Mouse (Mus musculus) gastrocnemius, postnatal 14 days (tissue): ENCODE measurements around the gene Fam19a5. TPM values are rescaled to one million over a fixed set of nuclear protein-coding genes. Genes with fewer than 3 reads are reported as not detected.

Source experiments
- DNase-seq: peaks from one replicate; pipeline ENCODE4 v3.0.0; 2021; ENCODE audit warnings: mixed read lengths
- intact Hi-C: fragments of 180-260 bp; cut with DNase I; formaldehyde crosslinking; loops from one replicate; pipeline ENCODE4 v1.15.1; 2025; ENCODE audit warnings: low total_unique reads
- total RNA-seq, 2 experiments: library from RNA; stranded (reverse); gene quantifications; 2 replicates each; pipeline ENCODE4 v1.2.3; 2021

Gene Fam19a5
- total RNA-seq, 2 experiments from 2014 or later: 1.4 to 2.3 TPM

DNA sequence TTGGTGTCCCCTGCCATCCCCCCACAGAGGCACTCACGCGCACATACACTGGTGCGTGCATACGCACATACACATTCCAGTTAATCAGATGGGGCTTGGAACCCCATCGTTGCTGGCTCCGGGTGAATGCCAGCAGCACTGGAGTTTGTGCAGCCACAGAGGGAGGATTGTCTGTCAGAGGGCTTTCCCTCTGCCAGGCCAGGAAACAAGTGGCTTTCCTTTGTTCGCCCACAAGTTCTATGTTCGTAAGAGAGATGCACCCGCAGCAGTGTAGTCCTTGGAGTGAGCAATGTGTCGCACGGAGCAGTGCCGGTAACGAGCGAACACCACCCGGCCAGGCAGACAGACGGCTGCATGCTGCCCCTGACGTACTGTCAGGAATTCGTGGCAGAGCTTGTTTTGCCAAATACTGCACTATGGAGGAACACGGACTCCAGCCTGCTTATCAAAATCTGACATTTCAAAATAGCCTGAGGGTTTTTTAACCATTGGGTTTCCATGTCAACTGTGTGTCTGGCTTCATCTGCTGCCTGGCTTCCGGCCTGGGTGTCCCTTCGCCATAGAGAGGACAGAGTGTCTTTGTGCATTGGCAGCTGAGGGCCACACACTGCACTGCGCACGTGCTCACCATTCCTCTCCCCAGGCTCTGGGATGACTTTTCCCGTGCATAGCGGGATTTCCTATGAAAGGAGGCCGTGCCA is 40.0 kb downstream of the Fam19a5 start:
- no peak for DNase-seq
- intact Hi-C loops: no loop called here

DNA sequence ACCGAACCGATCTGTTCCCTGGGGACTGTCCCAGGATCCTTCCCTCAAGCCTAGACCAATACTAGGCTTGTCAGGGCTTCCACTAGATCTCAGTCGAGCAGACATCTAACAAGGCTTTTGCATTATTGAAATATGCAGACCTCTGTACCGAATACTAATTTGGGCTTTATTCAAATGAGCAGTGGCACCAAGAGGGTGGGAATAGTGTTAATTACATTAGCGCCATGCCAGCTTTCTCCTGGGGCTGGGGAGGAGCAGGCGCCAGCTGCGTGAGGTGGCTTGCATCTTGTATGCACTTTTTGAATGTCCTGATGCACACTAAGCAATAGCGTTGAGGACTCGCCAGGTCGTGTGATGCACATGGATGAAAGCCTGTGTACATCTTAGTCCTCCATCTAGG is 46.9 kb downstream of the Fam19a5 start:
- DNase-seq: no peak
- intact Hi-C loops: no loop called here

DNA sequence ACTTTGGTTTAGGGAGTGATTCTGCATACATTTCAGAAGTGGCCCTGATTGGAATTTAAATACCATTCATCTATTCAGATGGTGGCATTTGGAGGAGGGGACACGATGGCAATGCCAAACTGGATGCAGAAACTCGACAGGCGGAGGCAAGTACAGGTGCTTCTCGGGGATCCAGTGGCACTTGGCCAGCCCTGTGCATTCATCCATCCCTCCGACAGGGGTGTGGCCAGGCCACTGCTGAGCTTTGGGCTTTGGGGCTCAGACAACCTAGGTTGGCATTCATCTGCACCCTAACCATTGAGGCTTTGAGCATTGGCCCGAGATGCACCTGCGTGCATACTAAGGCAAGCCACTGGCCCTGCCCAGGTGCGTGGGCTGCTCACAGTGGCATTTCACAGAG is 52.6 kb downstream of the Fam19a5 start:
- no peak for DNase-seq
- intact Hi-C loops: no loop called here

DNA sequence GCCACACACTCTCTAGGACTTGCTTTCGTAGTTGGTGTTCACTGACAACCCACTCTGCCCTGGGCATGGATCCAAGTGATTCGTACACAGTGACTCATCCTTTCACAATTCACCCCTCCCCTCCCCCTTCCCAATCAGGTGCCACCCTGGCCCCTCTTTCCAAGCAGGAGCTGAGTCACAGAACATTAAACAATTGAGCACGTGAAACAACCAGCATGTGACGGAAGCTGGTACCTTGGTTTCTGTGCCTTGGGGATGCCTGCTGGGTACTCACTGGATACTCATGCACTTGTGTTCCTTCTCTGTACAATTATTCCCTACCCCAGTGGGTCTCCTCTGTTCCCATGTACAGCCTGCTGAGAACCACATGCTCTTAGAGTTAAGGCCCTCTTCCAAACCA is 53.0 kb downstream of the Fam19a5 start:
- DNase-seq: no peak
- intact Hi-C loops: no loop called here

DNA sequence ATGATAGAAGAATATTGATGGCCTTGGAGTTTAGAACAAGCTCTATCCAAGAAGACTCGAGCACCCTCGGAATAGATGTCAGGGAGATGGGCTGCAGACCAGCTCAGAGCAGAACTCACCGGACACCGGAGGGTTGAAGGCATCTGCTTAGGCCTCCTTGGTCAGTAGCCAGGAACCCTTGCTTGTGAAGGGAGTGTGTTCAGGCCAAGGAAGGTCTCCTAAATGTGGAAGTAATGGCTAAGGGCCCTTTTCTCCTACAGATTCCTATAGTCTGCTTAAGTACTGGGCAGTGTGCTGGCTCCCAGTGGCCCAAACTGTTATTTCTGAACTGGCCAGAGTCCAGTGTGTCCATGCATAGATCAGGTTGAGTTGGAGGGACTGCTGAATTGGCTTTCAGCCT is 53.7 kb downstream of the Fam19a5 start:
- no peak for DNase-seq

DNA sequence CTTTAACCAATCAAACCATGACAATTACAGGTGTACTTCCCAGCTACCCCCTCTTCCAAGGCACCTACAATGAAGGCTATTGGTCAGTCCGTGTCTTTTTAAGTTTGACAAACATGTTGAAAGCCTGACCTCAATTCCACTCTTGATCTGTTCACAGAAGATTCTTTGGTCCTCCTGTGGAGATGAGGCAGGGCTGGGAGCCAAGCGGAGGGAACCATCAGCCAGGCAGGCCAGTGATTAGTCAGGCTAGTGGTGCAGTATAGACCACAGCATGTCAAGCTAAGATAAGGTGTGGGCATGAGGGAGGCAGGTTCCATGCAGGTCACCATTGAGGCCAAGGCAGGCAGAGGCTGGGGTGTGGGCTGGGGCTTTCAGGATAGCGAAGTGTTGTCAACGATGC is 54.5 kb downstream of the Fam19a5 start:
- intact Hi-C loops: no loop called here

More for the DNA sequence above, 53.7 kb downstream of the Fam19a5 start:
- intact Hi-C loops: no loop called here

DNA sequence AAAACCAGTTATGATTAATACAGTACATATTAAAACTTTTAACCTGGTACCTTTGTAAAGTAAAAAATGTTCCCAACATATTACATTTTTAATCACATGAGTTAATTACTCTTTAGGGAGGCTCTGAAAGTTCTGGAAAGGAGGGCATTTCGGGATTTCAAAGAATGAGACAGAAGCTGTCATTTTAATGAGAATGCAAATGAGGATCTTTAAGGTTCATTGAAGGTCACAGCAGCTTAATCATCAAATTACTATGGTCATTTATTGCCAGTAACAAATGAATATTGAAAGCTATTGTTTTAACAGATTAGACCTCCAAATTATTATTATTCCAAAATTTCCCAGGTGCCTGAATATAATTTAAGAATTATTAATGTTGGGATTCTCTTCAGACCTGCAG is 59.2 kb downstream of the Fam19a5 start:
- intact Hi-C loops: no loop called here

More for the DNA sequence above, 54.5 kb downstream of the Fam19a5 start:
- no peak for DNase-seq

DNA sequence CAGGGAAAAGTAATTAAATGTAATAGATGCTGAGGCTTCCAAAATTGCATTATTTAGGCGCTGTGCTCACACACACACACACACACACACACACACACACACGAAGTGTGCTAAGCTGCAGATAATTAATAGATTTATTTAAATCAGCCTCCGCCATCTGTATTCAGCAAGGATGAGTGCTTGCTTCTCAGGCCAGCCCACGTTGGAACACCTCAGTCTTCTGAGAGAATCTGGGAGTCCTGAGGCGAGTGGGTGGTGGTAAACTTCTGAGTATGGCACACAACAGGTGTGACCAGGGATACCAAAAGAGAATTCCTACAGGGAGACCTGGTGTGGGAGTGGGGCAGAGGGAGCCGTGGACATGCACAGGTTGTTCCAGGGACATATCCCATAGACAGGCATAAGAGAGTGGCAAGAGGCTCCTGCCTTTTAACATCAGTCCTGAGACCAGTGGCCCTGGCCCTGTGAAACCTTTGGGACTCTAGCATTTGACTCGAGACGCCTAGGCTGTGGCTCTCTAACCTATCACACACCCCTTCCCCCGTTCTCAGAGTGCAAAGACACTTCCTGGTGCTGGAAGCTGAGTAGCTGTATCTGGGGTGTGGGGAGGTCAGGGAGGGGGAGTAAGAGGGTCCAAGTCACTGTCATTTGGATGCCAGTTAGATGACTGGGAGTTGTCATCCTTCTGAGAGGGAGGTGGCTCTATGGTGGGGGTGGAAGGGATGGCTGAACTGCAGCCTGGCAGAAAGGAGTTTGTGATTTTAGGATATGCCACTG is 61.6 kb downstream of the Fam19a5 start:
- DNase-seq: no peak
- intact Hi-C loops: no loop called here

More for the DNA sequence above, 59.2 kb downstream of the Fam19a5 start:
- no peak for DNase-seq

DNA sequence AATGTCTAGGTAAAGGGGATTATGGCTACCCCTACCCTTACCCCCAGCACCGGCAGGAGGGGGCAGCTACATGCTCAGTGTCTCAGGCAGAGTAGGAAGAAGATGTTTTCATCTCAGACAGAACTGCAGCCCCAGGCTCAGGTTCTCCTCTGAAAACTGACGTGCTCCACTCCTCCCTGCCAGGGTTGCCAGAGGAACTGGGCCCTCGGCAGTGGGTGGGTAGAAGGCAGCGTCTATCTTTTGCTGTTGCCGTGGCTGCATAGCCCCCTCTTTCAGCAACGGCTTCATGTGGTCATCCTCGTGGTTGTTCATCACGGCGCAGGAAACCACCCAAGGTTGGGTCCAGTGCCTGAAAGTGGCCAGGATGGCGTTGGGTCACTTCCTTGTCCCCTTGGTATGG is 62.6 kb downstream of the Fam19a5 start:
- intact Hi-C loops: no loop called here
- no peak for DNase-seq

DNA sequence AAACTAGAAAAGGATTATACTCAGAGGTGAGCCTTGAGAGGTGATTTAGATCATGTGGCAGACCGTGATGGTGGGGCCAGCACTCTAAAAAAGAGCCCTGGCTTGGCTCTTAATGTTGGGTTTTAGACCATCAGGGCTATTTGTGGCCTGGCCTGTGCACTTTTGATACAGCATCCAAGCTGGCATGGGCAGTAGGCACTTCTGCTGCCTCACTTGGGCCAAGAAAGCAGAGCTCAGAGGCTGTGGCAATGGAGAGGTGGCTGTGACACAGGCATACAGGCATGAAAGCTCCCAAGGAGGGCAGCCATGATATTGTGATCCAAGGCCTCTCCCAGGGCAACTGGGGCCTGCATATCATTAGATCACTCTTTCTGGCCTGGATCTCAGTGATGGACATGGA is 65.1 kb downstream of the Fam19a5 start:
- DNase-seq: no peak
- intact Hi-C loops: no loop called here

DNA sequence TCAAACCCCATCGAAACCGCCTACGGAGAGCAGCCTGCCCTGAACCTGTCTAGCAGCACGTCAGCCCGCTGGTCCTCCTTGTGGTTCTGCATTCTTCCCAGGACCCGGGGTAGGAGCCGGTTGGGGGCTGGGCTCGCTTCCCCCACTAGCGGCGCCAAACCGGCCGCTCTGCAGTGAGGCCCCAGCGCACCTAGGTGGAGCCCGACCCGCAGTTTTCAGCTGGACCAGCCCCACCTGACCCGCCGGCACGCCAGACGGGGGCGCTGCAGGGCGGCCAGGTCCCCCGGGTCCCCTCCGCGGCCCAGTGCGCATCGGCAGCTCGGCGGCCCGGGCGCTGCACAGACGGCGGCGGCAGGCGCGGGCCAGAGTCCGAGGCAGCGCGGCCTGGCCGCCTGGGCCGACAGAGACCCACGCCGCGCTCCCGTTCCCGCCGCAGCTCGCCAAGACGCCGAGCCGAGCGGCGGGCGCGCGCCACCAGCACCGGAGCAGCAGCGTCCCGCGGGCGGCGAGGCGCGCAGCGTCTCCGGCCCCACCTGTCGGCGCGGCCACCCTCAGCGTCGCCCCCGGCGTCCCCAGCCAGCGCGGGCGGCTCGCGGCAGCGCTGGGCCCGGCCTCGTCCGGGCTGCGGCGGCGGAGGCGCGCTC is 80.0 kb downstream of the Fam19a5 start:
- peak; percentile 87 for DNase-seq
- intact Hi-C loops: loop anchor here (2.0 kb wide), 1 partner anchor 623 kb away; no protein-coding TSS in a partner anchor

DNA sequence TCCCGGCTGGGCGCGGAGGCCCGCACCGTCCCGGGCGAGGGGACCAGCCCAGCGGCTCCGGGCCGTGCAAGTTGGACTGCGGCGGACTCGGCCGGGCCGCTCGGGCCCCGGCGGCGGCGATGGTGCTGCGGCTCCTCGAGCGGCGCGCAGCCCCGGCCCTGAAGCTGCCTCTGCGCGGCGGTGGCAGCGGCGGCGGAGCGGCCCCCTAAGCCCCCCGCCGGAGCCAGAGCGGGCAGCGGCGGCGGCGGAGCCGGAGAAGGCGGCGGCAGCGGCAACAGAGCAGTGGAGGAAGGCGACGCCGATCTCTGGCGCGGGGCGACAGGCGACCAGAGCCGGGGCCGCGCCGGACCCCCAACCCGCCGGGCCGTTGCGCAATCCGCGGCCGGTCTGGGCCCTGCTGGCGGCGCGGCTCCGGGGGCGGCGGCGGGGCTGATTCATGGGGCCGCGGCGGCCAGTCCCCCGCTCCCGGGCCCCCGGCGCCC is 80.6 kb downstream of the Fam19a5 start:
- peak; percentile 9 for DNase-seq
- intact Hi-C loops: loop anchor here (2.0 to 5.0 kb wide), 2 partner anchors 333 to 622 kb away; no protein-coding TSS in a partner anchor

DNA sequence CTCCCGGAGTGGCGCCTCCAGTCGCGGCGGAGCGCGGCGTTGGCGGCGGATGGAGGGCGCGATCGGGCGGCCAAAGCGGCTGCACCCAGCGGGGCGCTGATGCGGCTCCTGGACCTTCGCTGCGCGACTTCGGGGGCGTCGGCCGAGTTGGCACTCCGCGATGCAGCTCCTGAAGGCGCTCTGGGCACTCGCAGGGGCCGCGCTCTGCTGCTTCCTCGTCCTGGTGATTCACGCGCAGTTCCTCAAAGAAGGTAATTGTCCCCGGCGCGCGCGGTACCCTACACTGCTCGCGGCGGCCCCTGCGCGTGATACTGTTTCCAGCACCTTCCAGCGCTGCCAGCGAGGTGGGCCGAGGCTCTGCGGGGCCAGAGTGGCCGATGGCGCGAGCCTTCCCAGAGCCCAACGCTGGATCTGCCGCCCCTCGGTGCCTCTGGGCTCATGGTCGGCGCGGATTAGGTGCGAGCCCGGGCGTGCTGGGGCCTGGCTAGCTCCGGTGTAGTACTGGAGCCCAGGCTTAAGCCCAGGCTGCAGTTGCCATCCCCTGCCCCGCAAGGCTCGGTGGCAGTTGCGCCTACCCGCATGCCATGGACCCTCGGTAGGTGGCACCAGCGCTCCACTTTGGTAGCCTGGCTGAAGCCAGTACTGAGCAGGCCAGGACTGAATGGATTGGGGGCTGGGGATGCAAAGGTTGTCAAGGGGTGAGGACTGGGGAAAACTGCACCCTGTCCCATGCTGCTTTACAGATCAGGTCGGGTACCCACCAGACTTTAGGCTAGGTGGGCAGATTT is 81.3 kb downstream of the Fam19a5 start:
- peak; percentile 85 for DNase-seq

DNA sequence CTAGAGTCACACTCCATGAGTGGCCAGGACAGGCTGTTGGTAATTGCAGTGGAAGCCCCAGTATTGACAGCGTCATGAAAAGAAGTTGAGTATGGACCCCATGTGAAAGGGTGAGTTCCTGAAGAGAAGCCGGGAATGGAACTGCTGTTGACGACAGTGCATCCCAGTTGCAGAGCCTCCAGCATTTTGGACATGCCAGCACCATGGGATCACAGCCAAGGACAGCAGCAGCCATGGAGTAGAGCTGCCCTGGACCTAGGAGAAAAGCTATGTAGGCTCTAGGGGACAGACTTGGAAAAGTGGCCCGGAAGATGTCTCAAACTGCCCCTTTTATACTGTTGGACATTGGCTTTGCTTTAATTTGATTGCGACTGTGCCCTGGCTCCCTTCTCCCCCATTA is 91.2 kb downstream of the Fam19a5 start:
- intact Hi-C loops: no loop called here
- no peak for DNase-seq

More for the DNA sequence above, 81.3 kb downstream of the Fam19a5 start:
- intact Hi-C loops: loop anchor here (2.0 to 5.0 kb wide), 2 partner anchors 332 to 621 kb away; no protein-coding TSS in a partner anchor

DNA sequence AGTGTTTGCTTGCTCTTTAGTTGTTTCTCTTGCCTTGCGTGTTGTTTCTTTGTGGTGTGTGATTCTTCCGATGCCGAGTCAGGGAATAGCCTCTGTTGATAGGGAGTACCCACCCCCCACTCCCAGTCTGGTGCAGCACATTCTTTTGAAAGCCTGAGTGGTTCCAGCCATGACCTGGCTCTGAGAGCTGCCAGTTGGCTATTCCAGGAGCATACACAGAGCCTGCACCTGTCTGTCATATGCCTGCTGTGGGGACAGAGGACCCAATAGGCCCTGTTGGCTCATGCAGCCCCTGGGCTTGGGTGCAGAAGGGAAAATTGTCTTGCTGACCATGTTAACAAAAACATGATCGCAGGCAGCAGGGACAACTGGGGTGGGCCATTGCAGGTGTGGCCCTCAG is 92.3 kb downstream of the Fam19a5 start:
- no peak for DNase-seq
- intact Hi-C loops: no loop called here

DNA sequence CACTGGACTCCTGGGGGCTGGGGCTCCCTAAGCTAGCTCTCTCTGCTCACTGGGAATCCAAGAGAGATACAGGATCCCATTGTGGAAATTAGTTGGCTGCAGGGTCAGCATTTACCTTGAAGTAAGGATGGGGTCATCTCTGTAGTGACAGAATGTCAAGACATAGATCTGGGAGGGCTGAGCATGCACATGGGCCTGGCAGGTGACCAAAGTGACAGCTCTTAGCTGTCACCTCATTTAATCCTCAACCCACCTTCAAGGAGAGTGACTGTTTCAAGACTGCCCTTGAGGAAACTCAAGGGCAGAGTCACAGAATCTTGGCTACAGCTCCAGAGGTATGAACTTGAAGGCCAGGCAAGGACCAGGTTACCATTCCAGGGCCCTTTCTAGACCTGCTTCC is 93.1 kb downstream of the Fam19a5 start:
- intact Hi-C loops: no loop called here
- DNase-seq: no peak

DNA sequence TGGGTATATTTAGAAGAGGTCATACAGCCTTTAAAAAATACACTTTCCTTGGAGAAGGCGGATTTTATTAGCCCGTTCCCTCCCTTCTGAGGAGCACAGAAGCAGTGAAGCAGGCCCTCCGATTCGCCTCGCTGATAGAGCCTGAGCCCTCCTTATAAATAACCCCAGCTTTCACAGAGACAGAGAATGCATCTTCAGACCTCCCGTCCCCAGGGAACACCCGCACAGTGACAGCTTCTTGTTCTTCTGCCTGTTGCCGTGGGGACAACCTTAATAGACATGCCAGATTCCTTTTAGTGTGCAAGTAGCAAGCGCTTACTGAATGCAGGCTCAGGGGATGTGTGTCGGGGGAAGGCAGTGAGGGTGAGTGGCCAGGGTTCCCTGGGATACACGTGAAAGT is 94.2 kb downstream of the Fam19a5 start:
- no peak for DNase-seq
- intact Hi-C loops: no loop called here

DNA sequence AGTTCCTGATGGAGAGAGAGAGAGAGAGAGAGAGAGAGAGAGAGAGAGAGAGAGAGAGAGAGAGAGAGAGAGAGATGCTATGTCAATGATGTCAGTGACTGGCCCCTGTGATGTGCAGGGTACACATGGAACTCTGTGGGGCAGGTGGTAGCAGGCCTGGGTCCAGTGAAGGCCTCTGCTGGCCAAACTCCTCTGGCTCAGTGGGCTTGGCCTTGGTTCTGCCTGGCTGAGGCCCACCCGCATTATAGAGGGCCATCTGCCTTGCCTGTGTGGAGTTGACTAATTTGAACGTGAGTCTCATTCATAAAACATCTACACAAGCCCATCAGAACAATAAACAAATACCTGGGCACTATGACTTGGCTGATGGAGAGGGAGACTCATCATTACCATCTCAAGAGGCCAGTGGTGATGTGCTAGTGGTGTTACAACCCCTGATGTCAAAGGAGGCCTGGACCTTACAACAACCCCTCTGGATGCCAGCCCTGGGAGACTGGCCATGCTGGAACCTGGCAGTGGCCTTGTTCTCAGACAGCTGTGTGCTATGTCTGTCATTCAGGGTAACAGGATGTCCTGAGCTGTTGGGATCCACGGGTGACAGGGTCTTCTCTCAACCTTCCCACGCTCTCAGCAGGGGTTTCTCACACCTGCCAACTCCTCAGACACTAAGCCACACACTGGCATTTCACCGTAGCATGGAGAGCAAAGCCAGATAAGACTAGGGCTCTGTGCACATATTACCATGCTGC is 102.4 kb downstream of the Fam19a5 start:
- intact Hi-C loops: no loop called here
- DNase-seq: no peak

DNA sequence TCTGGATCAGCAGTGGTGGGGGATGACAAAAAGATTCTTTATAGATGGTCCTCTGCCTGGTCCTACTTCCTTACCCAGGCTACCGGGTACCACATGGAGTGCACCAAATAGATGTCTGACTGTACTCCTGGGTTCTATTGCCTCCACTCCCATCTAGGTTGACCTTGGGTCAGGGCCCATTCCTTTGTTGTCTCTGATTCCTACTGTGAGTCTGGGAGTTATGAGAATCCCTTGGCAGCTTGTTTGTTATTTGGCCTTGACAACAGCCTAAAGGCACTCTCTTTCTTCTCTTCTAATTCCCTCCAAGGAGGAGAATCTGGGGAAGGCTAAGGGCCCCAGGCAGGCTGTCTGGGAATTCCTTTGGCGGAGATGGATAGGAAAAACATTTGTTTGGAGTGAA is 105.6 kb downstream of the Fam19a5 start:
- intact Hi-C loops: no loop called here
- DNase-seq: no peak
